Mouse (Mus musculus) 416B (cell line): Measurements from ENCODE around the gene Tspan15.

ENCODE experiments used
- DNase-seq: peaks from one replicate; pipeline ENCODE4 v3.0.0; 2011; ENCODE audit warnings: low read depth

Tspan15 gene

DNA sequence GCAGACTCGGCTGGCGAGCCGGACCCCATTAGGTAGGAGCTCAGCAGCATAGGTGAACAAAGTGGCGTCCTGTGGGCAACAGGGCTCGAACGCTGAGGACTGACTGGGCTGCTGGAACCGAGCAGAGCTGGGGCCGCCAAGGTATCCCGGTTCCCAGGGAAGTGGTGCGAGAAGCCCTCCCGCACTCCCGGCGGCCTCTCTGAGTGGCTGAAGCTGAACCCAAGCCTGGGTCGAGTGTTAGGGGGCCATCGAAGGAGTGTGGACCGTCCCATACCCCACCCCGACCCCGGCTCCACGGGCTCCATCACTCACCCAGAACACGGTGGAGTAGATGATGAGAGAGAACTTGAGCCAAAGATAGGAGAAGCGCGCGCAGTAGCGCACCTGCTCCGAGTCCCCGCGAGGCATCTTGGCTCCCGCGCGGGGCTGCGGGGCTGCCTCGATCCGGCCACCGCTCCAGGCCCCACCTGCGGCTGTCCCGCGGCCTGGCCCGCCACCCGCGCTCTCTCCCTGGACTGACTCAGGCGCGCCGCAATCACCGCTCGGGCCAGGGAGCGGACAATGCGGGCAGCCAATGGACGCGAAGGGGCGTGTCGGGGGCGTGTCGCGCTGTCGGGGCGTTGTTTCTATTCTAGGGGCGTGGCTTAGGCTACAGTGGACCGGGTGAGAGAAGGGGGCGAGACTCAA, at the start of gene Tspan15:
TSS of gene Tspan15 (minus strand) at position 544 of the 687 bp plus-strand sequence.
- no peak for DNase-seq

DNA sequence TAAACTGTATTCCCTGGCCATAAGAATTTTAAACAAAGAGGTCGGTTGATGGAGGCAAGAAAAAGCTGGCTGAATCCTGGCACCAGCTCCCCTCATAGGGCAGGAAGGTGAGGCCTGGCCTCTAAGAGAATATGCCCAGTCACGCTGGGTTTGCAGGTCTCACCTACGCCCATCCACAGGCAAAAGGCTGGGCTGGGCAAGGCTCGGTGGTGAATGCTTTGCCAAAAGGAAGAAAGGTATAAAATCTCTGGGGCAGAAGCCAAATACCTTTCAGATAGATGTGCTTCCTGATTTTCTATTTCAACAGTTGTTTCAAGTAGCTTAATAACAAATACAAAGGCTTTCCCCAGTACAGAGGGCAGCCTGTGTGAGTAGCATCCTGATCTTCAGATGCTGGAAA, 48.6 kb upstream of the Tspan15 start:
- DNase-seq = no peak

- DNase-seq = no peak
Observed at GRCm38 (mm10) chr10:62279066-62279465, 48.0 kb upstream of the Tspan15 start.

- DNase-seq = no peak
Observed at GRCm38 (mm10) chr10:62277499-62278293, 46.6 kb upstream of the Tspan15 start.

DNA sequence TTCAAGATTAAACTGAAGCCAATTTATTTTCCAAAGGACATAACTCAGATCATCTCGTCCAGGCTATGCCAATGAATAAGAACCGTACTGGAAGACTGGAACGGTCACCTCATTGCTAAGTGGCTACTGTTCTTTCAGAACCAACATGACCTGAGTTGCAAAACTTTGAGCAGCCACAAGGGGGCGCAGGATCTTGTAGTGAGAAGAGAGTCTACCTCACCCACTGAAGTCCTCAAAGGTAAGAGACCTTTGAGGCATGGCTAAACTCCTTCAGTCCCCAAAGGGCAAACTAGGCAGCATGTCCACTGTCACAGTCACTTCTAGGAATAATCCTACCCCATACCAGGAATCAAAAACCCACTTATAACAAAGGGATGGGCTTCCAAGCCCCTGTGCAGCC, 44.2 kb upstream of the Tspan15 start:
- peak; percentile 81 for DNase-seq

DNA sequence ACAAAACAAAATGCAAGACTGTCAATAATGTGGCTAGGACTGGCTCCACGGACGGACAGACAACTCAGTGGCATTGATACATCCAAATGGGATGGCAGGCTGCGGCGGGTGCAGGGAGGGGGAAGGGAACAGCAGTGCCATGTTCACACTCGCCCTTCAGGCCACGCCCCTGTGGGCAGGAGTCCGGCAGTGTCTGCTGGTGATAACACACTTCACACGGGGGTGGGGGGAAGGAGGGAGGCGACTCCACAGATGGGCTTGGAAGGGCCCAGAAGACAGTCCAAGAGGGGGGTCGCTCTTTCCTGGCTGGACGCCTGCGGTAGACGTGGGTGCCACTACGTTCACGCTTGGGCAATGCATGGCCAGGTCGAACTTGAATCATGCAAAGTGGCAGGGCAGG, 38.2 kb upstream of the Tspan15 start:
- DNase-seq = no peak

GRCm38 (mm10) chr10:62264299-62264698, 33.2 kb upstream of the Tspan15 start:
- no peak for DNase-seq

DNA sequence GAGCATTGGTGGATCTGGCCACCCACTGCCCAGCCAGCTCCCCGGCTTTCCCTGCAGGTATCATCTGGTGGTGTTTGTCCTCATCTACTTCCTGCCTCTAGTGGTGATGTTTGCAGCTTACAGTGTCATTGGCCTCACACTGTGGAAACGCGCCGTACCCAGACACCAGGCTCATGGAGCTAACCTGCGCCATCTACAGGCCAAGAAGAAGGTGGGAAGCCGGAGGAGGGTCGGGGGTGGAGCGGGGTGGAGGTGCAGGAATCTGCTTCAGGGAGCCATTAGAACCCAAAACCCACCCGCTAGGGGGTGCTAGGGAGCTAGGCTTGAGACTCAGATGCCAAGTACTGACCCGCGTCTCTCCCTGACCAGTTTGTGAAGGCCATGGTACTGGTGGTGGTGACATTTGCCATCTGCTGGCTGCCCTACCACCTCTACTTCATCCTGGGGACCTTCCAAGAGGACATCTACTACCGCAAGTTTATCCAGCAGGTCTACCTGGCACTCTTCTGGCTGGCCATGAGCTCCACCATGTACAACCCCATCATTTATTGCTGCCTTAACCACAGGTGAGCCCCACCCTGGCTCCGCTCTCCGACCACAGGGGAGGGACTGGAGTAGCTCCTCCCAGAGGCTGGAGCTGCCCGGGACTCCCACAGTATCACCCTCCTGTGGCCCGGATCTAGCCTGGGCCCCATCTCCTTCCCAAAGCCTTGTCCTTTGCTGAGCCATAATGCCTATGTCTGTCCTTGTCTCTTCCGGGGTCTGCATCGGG, 30.2 kb upstream of the Tspan15 start:
- DNase-seq = peak; percentile 95

DNA sequence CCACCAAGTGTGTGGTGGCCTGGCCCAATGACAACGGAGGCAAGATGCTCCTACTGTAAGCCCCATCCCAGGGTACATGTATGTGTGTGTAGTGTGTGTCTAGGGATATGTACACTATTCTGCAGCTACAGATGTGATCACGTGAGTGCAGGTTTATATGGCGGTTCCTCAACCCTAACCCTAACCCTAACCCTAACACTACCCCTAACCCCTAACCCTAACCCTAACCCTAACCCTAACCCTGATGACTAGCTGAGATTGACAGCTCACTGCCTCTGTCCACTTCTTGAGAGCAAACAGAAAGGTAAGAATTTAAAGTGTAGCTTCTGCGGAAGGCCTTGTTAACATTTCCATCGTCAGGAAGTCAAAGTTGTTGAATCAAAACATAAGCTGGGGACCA, 27.2 kb upstream of the Tspan15 start:
- no peak for DNase-seq

- DNase-seq = no peak
Observed at GRCm38 (mm10) chr10:62252496-62253235, 21.6 kb upstream of the Tspan15 start.

DNA sequence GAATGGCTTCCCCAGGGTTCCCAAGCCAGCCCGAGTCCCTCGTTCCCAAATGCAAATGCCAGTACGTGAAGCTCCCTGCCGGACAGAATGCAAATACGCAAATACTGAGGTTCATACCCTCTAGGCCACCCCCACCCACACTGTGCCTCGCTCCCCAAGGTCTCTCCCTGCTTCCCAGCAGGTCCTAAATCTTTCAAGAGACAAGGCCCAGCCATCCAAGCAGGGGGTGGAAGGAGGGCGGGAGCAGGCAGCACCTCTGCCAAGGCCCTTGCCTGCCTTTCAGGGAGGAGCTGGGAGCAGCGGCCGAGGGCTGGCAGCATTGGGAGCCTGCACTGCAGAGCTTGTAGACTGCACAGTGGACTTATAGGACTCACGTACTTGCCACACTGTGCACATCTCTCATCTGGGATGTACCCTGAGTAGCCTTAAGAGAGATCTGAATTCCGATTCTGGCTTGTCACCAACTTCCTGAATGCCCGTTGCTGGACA, 21.0 kb upstream of the Tspan15 start, which contains the start of gene Tacr2:
TSS of gene Tacr2 (plus strand) at position 439 of the 489 bp plus-strand sequence.
- DNase-seq = no peak

GRCm38 (mm10) chr10:62247815-62248214, 16.8 kb upstream of the Tspan15 start:
- DNase-seq = peak; percentile 35

GRCm38 (mm10) chr10:62247156-62247555, 16.1 kb upstream of the Tspan15 start:
- DNase-seq = no peak

- peak; percentile 22 for DNase-seq
Observed at GRCm38 (mm10) chr10:62244067-62244466, 13.0 kb upstream of the Tspan15 start.

GRCm38 (mm10) chr10:62242896-62243295, 11.8 kb upstream of the Tspan15 start:
- peak; percentile 30 for DNase-seq

DNA sequence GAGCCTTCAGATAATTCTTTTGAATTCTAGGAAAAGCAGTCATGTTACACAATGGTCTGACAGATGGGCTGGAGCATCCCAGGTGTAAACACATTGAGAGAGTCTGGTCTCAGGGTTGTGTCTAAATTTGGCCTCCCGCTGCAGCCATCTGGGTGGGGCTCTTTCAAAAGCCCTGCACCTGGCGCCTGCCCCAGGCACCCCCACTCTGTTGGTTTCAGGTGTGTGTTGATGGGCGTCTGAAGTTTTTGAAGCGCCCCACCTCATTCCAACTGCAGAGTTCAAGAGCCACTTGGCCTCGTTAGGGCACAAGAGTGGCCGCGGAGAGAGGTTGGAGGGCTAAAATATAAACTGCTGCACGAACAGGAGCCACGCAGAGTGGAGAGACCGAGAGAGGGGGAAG, 11.3 kb upstream of the Tspan15 start:
- DNase-seq = no peak

- DNase-seq = no peak
Observed at GRCm38 (mm10) chr10:62239270-62239669, 8.2 kb upstream of the Tspan15 start.

DNA sequence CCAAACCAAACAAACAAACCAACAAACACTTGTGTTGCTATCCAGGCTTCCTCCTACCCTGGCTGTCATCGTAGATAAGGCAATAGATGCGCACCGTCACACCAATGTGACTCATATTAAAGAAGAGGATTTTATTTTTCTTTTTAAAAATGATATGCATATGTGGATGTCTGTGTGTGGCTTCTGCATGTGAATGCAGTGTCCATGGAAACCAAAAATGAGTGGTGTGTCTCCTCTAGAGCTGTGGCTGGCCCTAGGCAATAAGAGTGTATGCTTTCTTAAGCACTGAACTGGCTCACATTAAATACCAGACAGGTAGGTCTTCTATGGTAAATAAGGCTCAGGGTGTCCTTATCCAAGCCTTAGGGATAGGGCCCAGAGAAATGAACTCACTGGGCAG, 7.6 kb upstream of the Tspan15 start:
- DNase-seq = no peak

DNA sequence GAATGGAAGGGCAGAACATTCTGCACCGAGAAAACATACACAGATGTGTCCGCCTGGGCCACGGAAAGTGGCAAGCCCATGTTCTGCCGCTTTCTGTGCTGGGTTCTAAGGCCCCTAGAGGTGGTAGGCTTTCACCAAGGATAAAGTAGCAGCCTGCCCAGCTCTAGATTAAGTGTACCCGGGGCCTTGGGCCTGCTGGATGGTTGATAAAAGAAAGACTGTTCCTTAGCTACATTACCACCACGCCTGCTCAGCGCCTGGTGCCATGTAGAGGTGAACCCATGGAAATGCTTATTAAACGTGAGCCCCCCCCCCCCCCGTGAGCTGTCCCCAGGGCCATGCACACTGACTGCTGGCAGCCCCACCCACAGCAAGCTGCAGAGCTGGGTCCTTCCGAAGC, 6.2 kb upstream of the Tspan15 start:
- no peak for DNase-seq

- no peak for DNase-seq
Observed at GRCm38 (mm10) chr10:62236165-62236564, 5.1 kb upstream of the Tspan15 start.

- DNase-seq = no peak
Observed at GRCm38 (mm10) chr10:62231811-62232210, 760 bp upstream of the Tspan15 start.

- no peak for DNase-seq
Observed at GRCm38 (mm10) chr10:62231395-62231732, 313 bp upstream of the Tspan15 start.
